Mouse (Mus musculus): ENCODE results near the gene Klrb1f.
"Not testable (repeated sequence)": the region's sequence is repeated elsewhere in the genome, so short reads cannot be mapped to it uniquely, and the experiment has no call there.

The Klrb1f gene

GRCm38 (mm10) chr6:129045601-129046000 is at the start of gene Klrb1f:
TSS of gene Klrb1f (plus strand) at chr6:129045901.
- no peak for DNase-seq

GRCm38 (mm10) chr6:128996054-128996767 is 49.5 kb upstream of the Klrb1f start:
- DNase-seq = no peak

- DNase-seq = no peak
Observed at GRCm38 (mm10) chr6:128996768-128997442, 48.8 kb upstream of the Klrb1f start.

GRCm38 (mm10) chr6:129001392-129001791 is 44.3 kb upstream of the Klrb1f start:
- no peak for DNase-seq

DNA sequence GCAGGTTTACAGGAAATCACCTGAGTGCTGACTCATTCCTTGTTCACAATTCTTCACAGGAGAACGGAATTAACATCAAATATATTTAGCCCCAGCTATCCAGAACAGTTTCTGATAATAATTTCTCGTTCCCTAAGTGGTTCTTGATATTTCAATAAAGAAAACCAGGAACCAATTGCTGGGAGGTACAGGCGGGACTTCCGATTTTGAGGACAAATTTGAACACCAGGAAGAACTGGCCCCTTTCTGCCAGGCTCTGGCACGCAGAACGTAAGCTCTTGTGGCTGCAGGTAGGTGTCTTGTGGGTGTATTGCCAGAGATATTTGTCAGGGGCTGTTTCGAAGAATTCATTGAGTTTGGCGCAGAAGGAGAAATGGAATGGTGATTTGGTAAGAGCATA is 37.1 kb upstream of the Klrb1f start:
- no peak for DNase-seq

- not testable (repeated sequence) for DNase-seq
Observed at GRCm38 (mm10) chr6:129009846-129010504, 35.7 kb upstream of the Klrb1f start.

GRCm38 (mm10) chr6:129010505-129010873 is 35.2 kb upstream of the Klrb1f start:
- DNase-seq = no peak

GRCm38 (mm10) chr6:129012012-129012411 is 33.7 kb upstream of the Klrb1f start:
- not testable (repeated sequence) for DNase-seq

GRCm38 (mm10) chr6:129012966-129013365 is 32.7 kb upstream of the Klrb1f start:
- no peak for DNase-seq

- DNase-seq = no peak
Observed at GRCm38 (mm10) chr6:129013762-129014276, 31.9 kb upstream of the Klrb1f start.

DNA sequence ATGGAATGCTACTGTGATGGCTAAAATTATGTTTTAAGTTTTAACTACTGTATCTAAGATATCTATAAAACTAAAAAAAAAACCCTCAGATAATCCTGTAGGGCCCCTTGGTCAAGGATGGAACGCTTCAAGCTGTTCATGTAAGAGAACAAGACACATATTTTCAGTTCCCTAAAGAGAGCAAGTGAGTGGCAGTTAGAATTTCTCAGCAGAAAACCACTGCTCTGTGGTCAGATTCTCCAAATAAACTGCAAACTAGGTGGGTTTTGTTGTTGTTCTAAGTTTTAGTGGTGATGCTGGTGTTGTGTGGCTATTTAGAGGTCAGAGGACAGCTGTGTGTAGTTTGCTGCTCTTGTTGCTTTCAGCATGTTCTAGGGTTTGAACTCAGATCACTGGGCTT is 31.3 kb upstream of the Klrb1f start:
- no peak for DNase-seq

GRCm38 (mm10) chr6:129027451-129028248 is 18.1 kb upstream of the Klrb1f start:
- DNase-seq = no peak

- no peak for DNase-seq
Observed at GRCm38 (mm10) chr6:129030175-129030824, 15.4 kb upstream of the Klrb1f start.

GRCm38 (mm10) chr6:129030964-129031363 is 14.7 kb upstream of the Klrb1f start:
- no peak for DNase-seq

GRCm38 (mm10) chr6:129033397-129033796 is 12.3 kb upstream of the Klrb1f start:
- peak; percentile 32 for DNase-seq

- no peak for DNase-seq
Observed at GRCm38 (mm10) chr6:129035017-129035416, 10.7 kb upstream of the Klrb1f start.

GRCm38 (mm10) chr6:129036326-129036725 is 9.4 kb upstream of the Klrb1f start:
- DNase-seq = no peak

GRCm38 (mm10) chr6:129036890-129037463 is 8.7 kb upstream of the Klrb1f start:
- no peak for DNase-seq

DNA sequence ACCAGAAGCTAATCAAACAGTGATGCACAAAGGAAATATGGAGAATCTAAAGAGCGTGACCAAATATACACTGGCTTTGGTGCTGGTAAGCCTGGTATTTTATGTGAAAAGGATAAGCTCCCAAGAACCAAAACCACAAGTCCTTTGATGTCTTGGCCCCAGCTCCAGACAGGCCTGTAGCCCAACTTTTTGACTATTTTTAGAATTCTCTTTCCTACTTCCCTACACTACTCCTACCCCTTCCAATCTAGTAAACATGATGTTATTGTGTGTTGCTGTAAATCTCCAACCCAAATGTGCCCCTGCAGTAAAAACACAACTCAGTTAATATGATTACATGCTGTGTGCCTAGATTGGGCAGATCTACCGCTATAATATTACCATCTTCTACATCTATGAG is 4.2 kb upstream of the Klrb1f start:
- no peak for DNase-seq

GRCm38 (mm10) chr6:129042470-129042869 is 3.2 kb upstream of the Klrb1f start:
- no peak for DNase-seq

GRCm38 (mm10) chr6:129048381-129048780 is 2.7 kb downstream of the Klrb1f start:
- DNase-seq = no peak
